Mouse (Mus musculus) forebrain, embryonic 14.5 days (tissue): ENCODE data around the gene Serping1. TPM values are rescaled to one million over a fixed set of nuclear protein-coding genes. Genes with fewer than 3 reads are reported as not detected.

ENCODE experiments used
- ATAC-seq: fragments of 200-750 bp; cut with Nextera tagmentation; 2 replicates; pipeline ENCODE4 v1.8.0; 2017; ENCODE audit warnings: mild to moderate bottlenecking, moderate library complexity
- DNase-seq: peaks from one replicate; pipeline ENCODE4 v3.0.0-alpha.2; 2015; ENCODE audit warnings: low spot score
- H3K27ac ChIP-seq: fragments of 300-500 bp; sonication (generic); 2 replicates; pipeline ENCODE4 v1.5.1; 2014; ENCODE audit warnings: low read depth, mild to moderate bottlenecking, control low read depth, low read length, moderate library complexity
- H3K27me3 ChIP-seq: fragments of 300-500 bp; sonication (generic); replicated peaks from 2 replicates; pipeline ENCODE4 v1.6.1; 2014; ENCODE audit warnings: low read length, control low read depth, mixed read lengths; ENCODE audit not compliant: control insufficient read depth, insufficient read depth
- H3K36me3 ChIP-seq: fragments of 300-500 bp; sonication (generic); 2 replicates; pipeline ENCODE4 v1.6.1; 2014; ENCODE audit warnings: low read length, control low read depth; ENCODE audit not compliant: control insufficient read depth, insufficient read depth
- H3K4me1 ChIP-seq: fragments of 300-500 bp; sonication (generic); 2 replicates; pipeline ENCODE4 v1.6.1; 2014; ENCODE audit warnings: antibody characterized with exemption, low read length, control low read depth; ENCODE audit not compliant: control insufficient read depth, insufficient read depth
- H3K4me2 ChIP-seq: fragments of 300-500 bp; sonication (generic); 2 replicates; pipeline ENCODE4 v1.6.1; 2014; ENCODE audit warnings: mild to moderate bottlenecking, control low read depth, low read length
- H3K4me3 ChIP-seq: fragments of 300-500 bp; sonication (generic); 2 replicates; pipeline ENCODE4 v1.5.1; 2014; ENCODE audit warnings: low read depth, low read length, control low read depth
- H3K9ac ChIP-seq: fragments of 300-500 bp; sonication (generic); 2 replicates; pipeline ENCODE4 v1.6.1; 2014; ENCODE audit warnings: mild to moderate bottlenecking, low read length, control low read depth, moderate library complexity
- H3K9me3 ChIP-seq: fragments of 300-500 bp; sonication (generic); replicated peaks from 2 replicates; pipeline ENCODE4 v1.6.1; 2016; ENCODE audit warnings: low read length, control low read depth, mixed read lengths; ENCODE audit not compliant: control insufficient read depth
- WGBS: fragments of 180-500 bp; shearing (Covaris S2); extraction: QIAGEN DNeasy Blood & Tissue Kit; methylation state at CpG from one replicate; pipeline ENCODE4 v1.1.7; 2014; 5-methylcytosine and 5-hydroxymethylcytosine counted together
- polyA plus RNA-seq: library from polyadenylated mRNA; unstranded; fragments of >200 nt; fragmentation: Nextera tagmentation; extraction: Ambion mirVana; gene quantifications from 2 replicates; pipeline ENCODE4 v1.2.1, GENCODE M21; 2014

Gene Serping1
- polyA plus RNA-seq, 1 experiment from 2014 or later: 32.7 TPM

DNA sequence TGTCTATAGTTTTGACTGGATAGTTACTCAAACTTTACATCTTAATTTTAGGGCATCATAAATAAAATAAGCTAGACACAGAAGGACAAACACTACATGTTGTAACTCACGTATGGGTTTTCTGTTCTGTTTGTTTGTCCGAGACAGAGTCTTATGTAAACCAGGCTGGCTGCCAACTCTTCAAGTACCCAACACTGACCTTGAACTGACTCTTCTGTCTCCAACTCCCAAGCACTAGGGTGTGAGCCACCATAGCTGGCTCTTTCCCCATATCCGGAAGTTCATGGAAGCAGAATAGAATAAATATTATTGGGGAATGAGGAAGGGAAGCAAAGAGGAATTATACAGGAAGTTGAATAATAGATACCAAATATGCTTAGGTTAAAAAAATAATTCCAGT, 17.3 kb upstream of the Serping1 start:
- no peaks in the 10 kb centered on the region for H3K9me3 ChIP-seq
- H3K36me3 ChIP-seq: no peaks in the 10 kb centered on the region
- H3K4me3 ChIP-seq: no peak overlapping the region
- no peak overlapping the region for H3K9ac ChIP-seq
- no peak overlapping the region for H3K4me2 ChIP-seq
- DNase-seq: no peak
- H3K4me1 ChIP-seq: no peaks in the 10 kb centered on the region
- no peak overlapping the region for H3K27ac ChIP-seq
- WGBS: 90% methylated on average over 3 of the region's 3 CpGs
- no peaks in the 10 kb centered on the region for H3K27me3 ChIP-seq
- ATAC-seq: no peak

DNA sequence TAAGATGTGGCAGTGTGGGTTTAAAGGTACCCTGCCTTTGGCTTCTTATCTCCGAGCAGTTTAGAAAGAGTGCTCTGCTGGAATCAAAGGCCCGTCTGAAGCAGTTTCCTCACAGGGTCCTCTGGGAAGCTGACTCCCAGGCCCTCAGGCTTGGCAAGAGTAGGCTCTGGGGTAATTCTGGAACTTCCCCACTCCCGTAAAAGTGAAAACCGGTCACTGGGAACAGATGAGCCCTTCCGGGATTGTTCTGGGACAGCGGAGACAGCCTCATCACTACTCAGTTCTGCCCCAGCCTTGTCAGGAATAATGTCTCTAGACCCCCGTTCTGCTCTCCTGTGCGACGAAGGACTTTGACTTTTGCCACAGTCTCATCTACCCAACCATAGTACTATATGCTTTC, 15.2 kb upstream of the Serping1 start:
- Histone ChIP-seq H3K36me3 (no peaks in the 10 kb centered on the region), H3K27ac (no peak overlapping the region), H3K4me2 (no peak overlapping the region), H3K9ac (no peak overlapping the region), H3K4me1 (no peaks in the 10 kb centered on the region), H3K9me3 (no peaks in the 10 kb centered on the region), H3K4me3 (no peak overlapping the region), H3K27me3 (no peaks in the 10 kb centered on the region)
- no peak for DNase-seq
- WGBS: 63% methylated on average over 9 of the region's 9 CpGs
- no peak for ATAC-seq

- Histone ChIP-seq H3K4me3 (no peak overlapping the region), H3K27ac (no peak overlapping the region), H3K4me1 (no peaks in the 10 kb centered on the region), H3K9ac (no peak overlapping the region), H3K27me3 (no peaks in the 10 kb centered on the region), H3K9me3 (no peaks in the 10 kb centered on the region), H3K4me2 (no peak overlapping the region), H3K36me3 (no peaks in the 10 kb centered on the region)
- ATAC-seq (no peak), DNase-seq (no peak)
- 86% methylated on average over 3 of the region's 3 CpGs for WGBS
Observed at GRCm38 (mm10) chr2:84788316-84788715, 13.1 kb upstream of the Serping1 start.

- no peak overlapping the region for H3K27ac ChIP-seq
- H3K9me3 ChIP-seq: no peaks in the 10 kb centered on the region
- no peak overlapping the region for H3K4me2 ChIP-seq
- H3K4me3 ChIP-seq: no peak overlapping the region
- H3K4me1 ChIP-seq: no peaks in the 10 kb centered on the region
- DNase-seq: no peak
- 91% methylated on average over 3 of the region's 3 CpGs for WGBS
- H3K36me3 ChIP-seq: no peaks in the 10 kb centered on the region
- ATAC-seq: no peak
- H3K9ac ChIP-seq: no peak overlapping the region
- H3K27me3 ChIP-seq: no peaks in the 10 kb centered on the region
Observed at GRCm38 (mm10) chr2:84783840-84784566, 8.8 kb upstream of the Serping1 start.

GRCm38 (mm10) chr2:84783315-84783714, 8.1 kb upstream of the Serping1 start:
- ATAC-seq (no peak), DNase-seq (no peak)
- WGBS: 86% methylated on average over 1 of the region's 1 CpGs
- H3K9me3 ChIP-seq: no peaks in the 10 kb centered on the region
- no peak overlapping the region for H3K9ac ChIP-seq
- no peaks in the 10 kb centered on the region for H3K27me3 ChIP-seq
- H3K4me1 ChIP-seq: no peaks in the 10 kb centered on the region
- H3K27ac ChIP-seq: no peak overlapping the region
- no peaks in the 10 kb centered on the region for H3K36me3 ChIP-seq
- H3K4me2 ChIP-seq: no peak overlapping the region
- H3K4me3 ChIP-seq: no peak overlapping the region

DNA sequence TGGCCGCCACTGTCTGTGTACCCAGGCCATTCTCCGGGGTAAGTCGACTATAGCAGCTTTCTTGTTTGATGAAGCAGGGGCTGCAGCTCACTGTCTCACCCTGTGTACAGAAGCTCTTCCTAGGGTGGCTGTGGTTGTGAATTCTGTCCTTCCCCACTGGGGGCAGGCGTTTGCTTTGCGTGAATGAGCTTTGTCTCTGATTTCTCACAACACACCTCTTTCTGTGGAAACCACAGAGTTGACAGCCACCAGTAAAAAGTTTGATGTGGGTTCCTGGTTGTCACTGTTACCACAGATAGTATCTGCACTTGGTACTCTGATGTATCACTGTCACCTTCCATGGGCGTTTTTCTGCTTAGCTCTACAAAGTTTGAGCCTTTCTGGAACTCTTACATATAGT, 4.0 kb upstream of the Serping1 start:
- ATAC-seq: no peak
- no peak overlapping the region for H3K27ac ChIP-seq
- no peak overlapping the region for H3K4me3 ChIP-seq
- no peaks in the 10 kb centered on the region for H3K36me3 ChIP-seq
- no peaks in the 10 kb centered on the region for H3K27me3 ChIP-seq
- H3K4me2 ChIP-seq: no peak overlapping the region
- no peaks in the 10 kb centered on the region for H3K9me3 ChIP-seq
- no peak for DNase-seq
- WGBS: 58% methylated on average over 6 of the region's 6 CpGs
- H3K4me1 ChIP-seq: peaks cover 9% of the 10 kb centered on the region
- no peak overlapping the region for H3K9ac ChIP-seq

GRCm38 (mm10) chr2:84777706-84778105, 2.5 kb upstream of the Serping1 start:
- 58% methylated on average over 3 of the region's 3 CpGs for WGBS
- DNase-seq: peak; percentile 39
- no peaks in the 10 kb centered on the region for H3K27me3 ChIP-seq
- no peak overlapping the region for H3K4me3 ChIP-seq
- ATAC-seq: no peak
- no peaks in the 10 kb centered on the region for H3K36me3 ChIP-seq
- no peaks in the 10 kb centered on the region for H3K9me3 ChIP-seq
- no peak overlapping the region for H3K9ac ChIP-seq
- no peak overlapping the region for H3K27ac ChIP-seq
- no peak overlapping the region for H3K4me2 ChIP-seq
- peaks cover 9% of the 10 kb centered on the region for H3K4me1 ChIP-seq

DNA sequence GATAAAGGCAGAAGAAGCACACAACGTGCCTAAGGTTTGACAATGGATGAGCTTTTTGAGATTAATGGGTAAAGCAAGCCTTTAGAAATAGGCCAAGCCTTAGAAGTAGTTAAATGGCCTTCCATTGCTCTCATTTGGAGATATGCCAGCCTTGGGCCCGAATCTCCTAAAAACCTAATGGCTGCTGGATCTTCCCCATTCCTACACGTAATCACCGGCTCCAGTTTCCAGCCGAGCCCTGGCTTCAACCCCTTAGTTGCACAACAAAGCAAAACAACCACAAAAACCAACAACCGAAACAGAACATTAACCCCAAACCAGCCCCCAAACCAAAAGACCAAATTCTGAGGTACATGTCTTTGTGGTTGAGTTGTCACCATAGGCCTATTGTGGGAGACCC, 421 bp upstream of the Serping1 start:
- Histone ChIP-seq H3K4me2 (no peak overlapping the region), H3K9me3 (no peaks in the 10 kb centered on the region), H3K4me1 (peaks cover 9% of the 10 kb centered on the region), H3K36me3 (no peaks in the 10 kb centered on the region), H3K4me3 (no peak overlapping the region), H3K27ac (no peak overlapping the region; the same call in 1 of the 2 replicates), H3K27me3 (no peaks in the 10 kb centered on the region), H3K9ac (no peak overlapping the region)
- ATAC-seq: no peak
- WGBS: 61% methylated on average over 6 of the region's 6 CpGs
- no peak for DNase-seq

DNA sequence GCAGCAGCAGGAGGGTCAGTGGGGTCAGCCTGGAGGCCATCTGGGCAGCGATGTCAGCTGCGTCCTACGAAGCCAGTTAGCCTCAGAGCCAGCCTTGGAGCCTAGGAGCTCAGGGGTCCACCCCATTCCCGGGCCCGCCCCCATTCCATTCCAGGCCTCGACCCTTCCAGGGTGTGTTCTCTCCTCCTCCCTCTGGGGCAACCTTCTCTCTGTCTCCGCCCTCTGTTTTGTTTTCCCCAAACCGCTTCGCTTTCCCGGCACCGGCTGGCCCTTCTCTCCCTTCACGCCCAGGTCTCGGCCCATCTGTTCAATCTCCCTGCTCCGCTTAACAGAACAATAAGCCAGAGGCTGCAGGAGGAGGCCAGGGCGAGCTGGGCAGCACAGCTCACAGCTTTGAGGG, 493 bp downstream of the Serping1 start:
- ATAC-seq (peak; percentile 91), DNase-seq (peak; percentile 81)
- peak overlapping the region; percentile 51 for H3K4me2 ChIP-seq
- WGBS: 1% methylated on average over 14 of the region's 15 CpGs
- no peaks in the 10 kb centered on the region for H3K9me3 ChIP-seq
- H3K27me3 ChIP-seq: no peaks in the 10 kb centered on the region
- H3K4me1 ChIP-seq: peaks cover 9% of the 10 kb centered on the region
- H3K36me3 ChIP-seq: no peaks in the 10 kb centered on the region
- peak overlapping the region; percentile 58 for H3K9ac ChIP-seq
- H3K4me3 ChIP-seq: peak overlapping the region; percentile 21
- peak overlapping the region; percentile 74 for H3K27ac ChIP-seq
